Mouse (Mus musculus) hindbrain, postnatal 0 days (tissue): ENCODE measurements around the gene Igf1r. TPM values are rescaled to one million over a fixed set of nuclear protein-coding genes. Genes with fewer than 3 reads are reported as not detected.
A peak's percentile ranks its signal among the peaks of the same experiment; 100 is the strongest.

Experiments used
- ATAC-seq: fragments of 200-750 bp; cut with Nextera tagmentation; 2 replicates; pipeline ENCODE4 v1.8.0; 2017; ENCODE audit warnings: mild to moderate bottlenecking, moderate TSS enrichment, moderate library complexity
- DNase-seq: peaks from one replicate; pipeline ENCODE4 v3.0.0-alpha.2; 2015; ENCODE audit warnings: low spot score
- H3K27ac ChIP-seq: fragments of 300-500 bp; sonication (generic); 2 replicates; pipeline ENCODE4 v1.5.1; 2014; ENCODE audit warnings: mild to moderate bottlenecking
- H3K27me3 ChIP-seq: fragments of 300-500 bp; sonication (generic); 2 replicates; pipeline ENCODE4 v1.6.1; 2014; ENCODE audit warnings: low read length, mixed read lengths; ENCODE audit not compliant: insufficient read depth
- H3K36me3 ChIP-seq: fragments of 300-500 bp; sonication (generic); 2 replicates; pipeline ENCODE4 v1.6.1; 2014; ENCODE audit warnings: low read length, mixed read lengths; ENCODE audit not compliant: insufficient read depth
- H3K4me1 ChIP-seq: fragments of 300-500 bp; sonication (generic); 2 replicates; pipeline ENCODE4 v1.6.1; 2014; ENCODE audit warnings: antibody characterized with exemption, low read length, mixed read lengths; ENCODE audit not compliant: insufficient read depth
- H3K4me2 ChIP-seq: fragments of 300-500 bp; sonication (generic); 2 replicates; pipeline ENCODE4 v1.6.1; 2014; ENCODE audit warnings: low read depth, mild to moderate bottlenecking, low read length, moderate library complexity, mixed read lengths
- H3K4me3 ChIP-seq: fragments of 300-500 bp; sonication (generic); 2 replicates; pipeline ENCODE4 v1.5.1; 2014; ENCODE audit warnings: low read length
- H3K9ac ChIP-seq: fragments of 300-500 bp; sonication (generic); replicated peaks from 2 replicates; pipeline ENCODE4 v1.6.1; 2014; ENCODE audit warnings: mild to moderate bottlenecking, low read length, moderate library complexity, mixed read lengths
- H3K9me3 ChIP-seq: fragments of 300-500 bp; sonication (generic); 2 replicates; pipeline ENCODE4 v1.6.1; 2016; ENCODE audit warnings: low read length, mixed read lengths
- CTCF ChIP-seq: IDR thresholded peaks from 2 replicates; pipeline ENCODE4 v1.5.1; 2016; ENCODE audit warnings: antibody characterized with exemption, control low read depth, low read depth
- WGBS: fragments of 180-500 bp; shearing (Covaris S2); extraction: QIAGEN DNeasy Blood & Tissue Kit; methylation state at CpG from one replicate; pipeline ENCODE4 v1.1.7; 2014; 5-methylcytosine and 5-hydroxymethylcytosine counted together
- polyA plus RNA-seq: library from polyadenylated mRNA; unstranded; fragments of >200 nt; fragmentation: Nextera tagmentation; extraction: Ambion mirVana; gene quantifications from 2 replicates; pipeline ENCODE4 v1.2.1, GENCODE M21; 2015
- total RNA-seq: library from RNA; depleted of rRNA; stranded (reverse); fragments of >200 nt; gene quantifications from 2 replicates; pipeline ENCODE4 v1.2.3, GENCODE M21; 2014

Igf1r gene
- total and polyA plus RNA-seq, 2 experiments from 2014 or later, result 12.1 to 36.2 TPM

- no peaks in the 10 kb centered on the region for H3K36me3 ChIP-seq
- H3K4me3 ChIP-seq, result peak overlapping the region; percentile 59
- peak; percentile 55 for DNase-seq
- H3K9me3 ChIP-seq, result no peaks in the 10 kb centered on the region
- no peaks in the 10 kb centered on the region for H3K27me3 ChIP-seq
- H3K9ac ChIP-seq, result peak overlapping the region; percentile 63
- peak overlapping the region; percentile 91 for H3K27ac ChIP-seq
- TF ChIP-seq CTCF, result no peak
- peak overlapping the region; percentile 91 for H3K4me2 ChIP-seq
- 6% methylated on average over 7 of the region's 7 CpGs for WGBS
- H3K4me1 ChIP-seq, result peaks cover 31% of the 10 kb centered on the region
- no peak for ATAC-seq
Observed at GRCm38 (mm10) chr7:68128271-68128674, 175.6 kb downstream of the Igf1r start.

- peak; percentile 100 for DNase-seq
- ATAC-seq, result peak; percentile 96
- TF ChIP-seq CTCF, result no peak
- peak overlapping the region; percentile 91 for H3K27ac ChIP-seq
- H3K27me3 ChIP-seq, result no peaks in the 10 kb centered on the region
- H3K36me3 ChIP-seq, result no peaks in the 10 kb centered on the region
- WGBS, result under 1% methylated on average over 19 of the region's 19 CpGs
- peak overlapping the region; percentile 91 for H3K4me2 ChIP-seq
- H3K4me3 ChIP-seq, result peak overlapping the region; percentile 59
- no peaks in the 10 kb centered on the region for H3K9me3 ChIP-seq
- H3K4me1 ChIP-seq, result peaks cover 32% of the 10 kb centered on the region
- H3K9ac ChIP-seq, result peak overlapping the region; percentile 63
Observed at GRCm38 (mm10) chr7:68129077-68129511, 176.5 kb downstream of the Igf1r start.

DNA sequence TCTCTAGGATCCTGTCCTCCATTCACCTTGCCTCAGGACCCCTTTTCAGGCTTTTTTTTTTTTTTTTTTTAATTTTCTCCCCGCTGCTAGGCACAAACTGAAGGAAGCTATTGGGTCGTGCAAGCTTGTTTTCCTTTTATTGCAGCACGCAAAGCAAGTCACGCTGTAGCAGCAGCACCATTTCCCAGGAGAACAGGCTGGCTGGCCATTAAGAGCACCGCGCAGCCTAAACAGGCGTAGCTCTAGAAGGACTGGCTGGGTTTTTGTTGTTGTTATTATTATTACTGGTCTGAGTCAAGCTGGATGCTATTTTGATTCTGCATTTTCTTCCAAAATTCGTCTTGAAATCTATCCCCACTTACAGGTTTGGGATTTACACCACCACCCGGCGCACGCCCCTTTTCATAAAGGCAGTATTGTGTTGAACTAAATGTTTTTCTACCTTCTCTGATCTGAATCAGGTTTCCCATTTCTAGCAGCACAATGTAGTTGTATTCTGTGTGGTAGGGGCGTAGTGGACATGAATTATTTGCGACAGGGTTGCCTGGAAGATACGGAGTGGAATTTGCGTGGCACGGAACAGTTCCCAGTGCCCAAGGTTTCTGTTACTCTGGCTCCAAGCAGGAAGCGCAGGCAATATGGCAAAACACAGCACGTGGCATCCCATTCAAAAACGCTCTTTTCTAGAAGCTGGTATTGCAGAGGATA lies 177.1 kb downstream of the Igf1r start:
- no peaks in the 10 kb centered on the region for H3K36me3 ChIP-seq
- peaks cover 32% of the 10 kb centered on the region for H3K4me1 ChIP-seq
- peak overlapping the region; percentile 63 for H3K9ac ChIP-seq
- DNase-seq, result peak; percentile 95
- TF ChIP-seq CTCF, result peak; percentile 17
- peak overlapping the region; percentile 91 for H3K4me2 ChIP-seq
- no peaks in the 10 kb centered on the region for H3K9me3 ChIP-seq
- ATAC-seq, result peak; percentile 44
- peak overlapping the region; percentile 91 for H3K27ac ChIP-seq
- H3K27me3 ChIP-seq, result no peaks in the 10 kb centered on the region
- WGBS, result under 1% methylated on average over 19 of the region's 19 CpGs
- H3K4me3 ChIP-seq, result peak overlapping the region; percentile 59

- Histone ChIP-seq H3K4me1 (peaks cover 32% of the 10 kb centered on the region), H3K27me3 (no peaks in the 10 kb centered on the region), H3K27ac (no peak overlapping the region), H3K4me2 (no peak overlapping the region), H3K9me3 (no peaks in the 10 kb centered on the region), H3K9ac (no peak overlapping the region), H3K4me3 (no peak overlapping the region), H3K36me3 (no peaks in the 10 kb centered on the region)
- DNase-seq (peak; percentile 57), ATAC-seq (no peak)
- 47% methylated on average over 13 of the region's 13 CpGs for WGBS
- TF ChIP-seq CTCF, result no peak
Observed at GRCm38 (mm10) chr7:68130950-68131580, 178.4 kb downstream of the Igf1r start.

DNA sequence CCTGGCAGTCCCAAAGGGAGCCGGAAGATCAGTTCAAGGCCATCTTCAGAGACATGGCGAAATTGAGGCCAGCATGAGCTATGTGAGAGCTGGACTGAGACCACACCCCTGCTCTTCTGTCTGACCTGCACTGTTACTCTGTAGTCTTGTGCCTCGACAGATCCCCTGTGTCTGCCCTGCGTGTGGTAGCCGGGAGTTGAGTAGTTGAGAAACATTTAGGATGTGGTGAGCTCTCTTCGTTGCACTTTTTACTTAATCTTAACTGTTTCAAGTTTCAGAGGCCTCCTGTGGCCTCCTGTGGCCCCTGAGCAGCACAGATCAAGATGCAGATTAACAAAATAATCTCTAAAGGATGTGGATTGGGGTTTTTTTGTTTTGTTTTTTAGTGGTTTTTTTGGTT lies 181.1 kb downstream of the Igf1r start:
- 46% methylated on average over 6 of the region's 6 CpGs for WGBS
- no peak for TF ChIP-seq CTCF
- peaks cover 23% of the 10 kb centered on the region; the same call in 1 of the 2 replicates for H3K4me1 ChIP-seq

GRCm38 (mm10) chr7:68134948-68135347 lies 182.3 kb downstream of the Igf1r start:
- no peak for TF ChIP-seq CTCF
- H3K4me1 ChIP-seq, result peaks cover 27% of the 10 kb centered on the region
- no peaks in the 10 kb centered on the region for H3K36me3 ChIP-seq
- WGBS, result 91% methylated on average over 16 of the region's 16 CpGs
- H3K27me3 ChIP-seq, result no peaks in the 10 kb centered on the region
- no peak overlapping the region for H3K27ac ChIP-seq
- no peak for ATAC-seq
- H3K9ac ChIP-seq, result no peak overlapping the region
- no peak overlapping the region for H3K4me2 ChIP-seq
- H3K9me3 ChIP-seq, result no peaks in the 10 kb centered on the region
- no peak overlapping the region for H3K4me3 ChIP-seq
- no peak for DNase-seq

More for the DNA sequence above, 181.1 kb downstream of the Igf1r start:
- H3K36me3 ChIP-seq, result no peaks in the 10 kb centered on the region
- H3K9ac ChIP-seq, result no peak overlapping the region
- H3K9me3 ChIP-seq, result no peaks in the 10 kb centered on the region
- DNase-seq, result no peak
- H3K27ac ChIP-seq, result no peak overlapping the region
- H3K27me3 ChIP-seq, result no peaks in the 10 kb centered on the region
- H3K4me3 ChIP-seq, result no peak overlapping the region
- ATAC-seq, result no peak
- H3K4me2 ChIP-seq, result no peak overlapping the region

- DNase-seq (peak; percentile 46), ATAC-seq (no peak)
- peak; percentile 36 for TF ChIP-seq CTCF
- Histone ChIP-seq H3K4me3 (no peak overlapping the region), H3K4me2 (no peak overlapping the region), H3K27me3 (no peaks in the 10 kb centered on the region), H3K9me3 (no peaks in the 10 kb centered on the region), H3K9ac (no peak overlapping the region), H3K27ac (no peak overlapping the region), H3K36me3 (no peaks in the 10 kb centered on the region), H3K4me1 (peaks cover 17% of the 10 kb centered on the region)
- WGBS, result 67% methylated on average over 10 of the region's 10 CpGs
Observed at GRCm38 (mm10) chr7:68136056-68136455, 183.4 kb downstream of the Igf1r start.
